Mouse (Mus musculus) liver, adult 2 months (tissue): Measurements from ENCODE around the gene Ceacam5. TPM values are rescaled to one million over a fixed set of nuclear protein-coding genes. Genes with fewer than 3 reads are reported as not detected.

Experiments used
- DNase-seq: peaks from one replicate; pipeline ENCODE4 v3.0.0-alpha.2; 2011; ENCODE audit warnings: low read depth, low spot score; ENCODE audit errors: extremely low read depth
- H3K27ac ChIP-seq: fragments of 200-500 bp; replicated peaks from 2 replicates; pipeline ENCODE4 v1.5.1; 2012; ENCODE audit warnings: low read depth, mild to moderate bottlenecking, control low read depth, inconsistent platforms, low read length; ENCODE audit not compliant: insufficient read depth
- H3K27me3 ChIP-seq: fragments of 200-500 bp; 2 replicates; pipeline ENCODE4 v1.6.1; 2012; ENCODE audit warnings: mild to moderate bottlenecking, moderate library complexity, low read length, inconsistent platforms; ENCODE audit not compliant: control insufficient read depth, insufficient read depth
- H3K36me3 ChIP-seq: fragments of 200-500 bp; 2 replicates; pipeline ENCODE4 v1.6.1; 2012; ENCODE audit warnings: low read length, inconsistent platforms; ENCODE audit not compliant: control insufficient read depth, insufficient read depth
- H3K4me1 ChIP-seq: fragments of 200-500 bp; 2 replicates; pipeline ENCODE4 v1.6.1; 2011; ENCODE audit warnings: low read length; ENCODE audit not compliant: control insufficient read depth, insufficient read depth
- H3K4me3 ChIP-seq: fragments of 200-500 bp; 2 replicates; pipeline ENCODE4 v1.5.1; 2011; ENCODE audit warnings: low read depth, mild to moderate bottlenecking, control low read depth, low read length, moderate library complexity; ENCODE audit not compliant: insufficient read depth
- H3K79me2 ChIP-seq: fragments of 200-500 bp; 2 replicates; pipeline ENCODE4 v1.6.1; 2012; ENCODE audit warnings: inconsistent platforms, mild to moderate bottlenecking, low read length, moderate library complexity; ENCODE audit not compliant: control insufficient read depth, insufficient read depth
- H3K9ac ChIP-seq: fragments of 200-500 bp; 2 replicates; pipeline ENCODE4 v1.6.1; 2012; ENCODE audit warnings: low read depth, mild to moderate bottlenecking, control low read depth, inconsistent platforms, low read length
- CTCF ChIP-seq: fragments of 200-500 bp; IDR thresholded peaks from 2 replicates; pipeline ENCODE4 v1.5.1; 2011; ENCODE audit warnings: low read depth, low read length, control low read depth
- POLR2A ChIP-seq: fragments of 200-500 bp; IDR thresholded peaks from 2 replicates; pipeline ENCODE4 v1.6.1; 2011; ENCODE audit warnings: low read length, control low read depth; ENCODE audit not compliant: insufficient read depth; ENCODE audit errors: extremely low read depth
- WGBS: fragments of 180-500 bp; shearing (Covaris S2); methylation state at CpG from one replicate; pipeline ENCODE4 v1.1.7; 2018; 5-methylcytosine and 5-hydroxymethylcytosine counted together
- polyA plus RNA-seq: library from polyadenylated mRNA; depleted of rRNA; stranded (reverse); fragments of >200 nt; gene quantifications from 2 replicates; pipeline ENCODE4 v1.2.3, GENCODE M21; 2012; rRNA removed
- total RNA-seq: library from RNA; depleted of rRNA; stranded (reverse); fragments of >200 nt; gene quantifications from 2 replicates; pipeline ENCODE4 v1.2.3, GENCODE M21; 2014; rRNA removed

The Ceacam5 gene
- total RNA-seq (not detected in 2 replicates), polyA plus RNA-seq (not detected in 2 replicates)

GRCm38 (mm10) chr7:17712938-17713337 is at the start of gene Ceacam5:
Ceacam5 (plus strand) TSS chr7:17713238.
- 39% methylated on average over 1 of the region's 1 CpGs for WGBS
- Histone ChIP-seq H3K9ac (no peak within 1 kb of the TSS), H3K4me3 (no peak within 1 kb of the TSS), H3K27ac (no peak within 1 kb of the TSS), H3K79me2 (no peaks in the 10 kb centered on the region), H3K4me1 (no peaks in the 10 kb centered on the region), H3K27me3 (no peaks in the 10 kb centered on the region), H3K36me3 (no peaks in the 10 kb centered on the region)
- no peak for TF ChIP-seq CTCF
- TF ChIP-seq POLR2A, result no peak
- no peak for DNase-seq

Other genes with a start within 250 kb of the Ceacam5 start
- gene Ceacam14, start 99.4 kb downstream of the Ceacam5 start, total RNA-seq, result not detected in 2 replicates
- gene Ceacam14, start 99.4 kb downstream of the Ceacam5 start, polyA plus RNA-seq, result not detected in 2 replicates
- gene Gm5155, start 158.5 kb downstream of the Ceacam5 start, total RNA-seq, result not detected in 2 replicates
- gene Gm5155, start 158.5 kb downstream of the Ceacam5 start, polyA plus RNA-seq, result not detected in 2 replicates